Mouse (Mus musculus) induced T-regulatory cell, adult 2 months (primary cell): Measurements from ENCODE around the gene Prkce.

Experiments
- DNase-seq: peaks from one replicate; pipeline ENCODE4 v3.0.0-alpha.2; 2012; ENCODE audit warnings: low read depth

Gene Prkce

DNA sequence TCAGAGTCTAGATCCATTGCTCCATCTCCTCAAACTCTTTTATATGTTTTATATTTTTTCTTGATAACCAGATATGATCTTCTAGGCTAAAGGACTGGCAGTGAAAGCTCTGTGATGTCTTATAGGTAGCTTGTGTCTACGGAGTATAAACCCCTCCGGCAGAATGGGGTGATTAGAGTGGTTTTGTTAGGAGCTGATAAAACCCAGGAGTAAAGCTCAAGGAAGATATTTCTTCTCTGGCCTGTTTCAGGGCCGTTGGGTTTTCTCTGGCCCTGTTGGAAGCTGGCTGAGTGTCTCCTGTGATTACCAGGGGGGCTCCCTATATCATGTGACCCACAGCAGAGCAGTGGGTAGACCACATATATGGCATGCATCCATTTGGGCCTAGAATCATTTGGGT lies 319.9 kb downstream of the Prkce start:
- no peak for DNase-seq

DNA sequence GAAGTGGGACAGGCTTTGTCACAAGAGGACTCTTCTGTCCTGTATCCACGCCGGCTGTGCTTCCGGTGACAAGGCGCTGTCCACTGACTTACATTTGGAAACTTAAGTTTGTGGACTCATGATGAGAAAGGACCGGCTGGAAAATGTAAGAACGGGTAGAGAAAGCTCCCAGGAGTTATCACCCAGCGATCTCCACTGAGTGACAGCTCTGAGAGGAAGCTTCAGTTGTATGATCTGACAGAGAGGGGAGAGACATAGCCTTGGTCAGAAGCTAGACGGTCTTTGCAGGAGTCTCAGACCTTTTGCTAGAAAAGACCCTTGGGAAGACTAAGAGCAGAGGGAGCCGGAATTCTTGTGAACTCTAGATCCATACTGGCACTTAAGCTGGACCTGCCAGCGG lies 322.2 kb downstream of the Prkce start:
- DNase-seq = no peak

DNA sequence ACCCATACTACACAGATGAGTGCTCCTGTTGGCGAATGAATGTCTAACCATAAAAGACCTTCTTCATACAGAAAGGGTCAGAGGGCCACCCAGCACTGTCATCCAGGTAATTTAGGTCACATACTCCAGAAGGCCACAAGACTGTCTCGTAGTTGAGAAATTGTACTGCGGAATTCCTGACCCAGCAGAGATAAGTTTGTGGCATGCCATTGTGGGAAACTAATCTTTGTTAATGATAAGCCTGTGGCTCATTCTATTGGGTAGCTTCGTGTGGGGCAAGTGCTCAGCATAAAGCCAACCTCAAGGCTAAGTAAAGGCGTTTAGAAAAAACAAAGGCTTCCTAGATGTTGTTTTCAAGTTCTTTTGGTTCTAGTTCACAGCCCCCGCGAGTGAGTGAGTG lies 324.8 kb downstream of the Prkce start:
- no peak for DNase-seq

DNA sequence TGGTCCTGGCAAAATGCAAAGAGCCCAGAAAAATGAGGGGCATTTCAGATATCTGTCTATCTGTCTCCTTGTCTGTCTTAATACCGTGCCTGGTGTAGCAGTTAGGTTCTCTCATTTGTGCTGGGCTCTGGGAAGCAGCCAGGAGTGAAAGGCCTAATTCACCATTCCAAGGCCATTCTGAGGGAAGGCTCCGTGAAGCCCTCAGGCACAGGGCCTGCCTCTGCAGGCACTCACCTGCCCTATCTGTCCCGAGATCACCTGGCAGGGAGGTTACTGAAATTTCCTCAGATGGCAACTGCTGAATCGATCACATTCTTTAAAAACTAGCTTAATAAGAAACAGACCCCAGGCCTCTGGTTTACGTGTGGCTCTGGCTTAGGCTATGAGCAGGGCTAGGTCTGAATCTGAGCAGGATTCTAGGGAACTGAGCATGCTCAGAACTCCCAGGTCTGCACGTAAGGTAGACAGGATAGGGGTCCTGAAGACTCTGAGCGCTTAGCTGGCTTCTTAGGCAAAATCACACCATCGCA lies 326.4 kb downstream of the Prkce start:
- DNase-seq = no peak

DNA sequence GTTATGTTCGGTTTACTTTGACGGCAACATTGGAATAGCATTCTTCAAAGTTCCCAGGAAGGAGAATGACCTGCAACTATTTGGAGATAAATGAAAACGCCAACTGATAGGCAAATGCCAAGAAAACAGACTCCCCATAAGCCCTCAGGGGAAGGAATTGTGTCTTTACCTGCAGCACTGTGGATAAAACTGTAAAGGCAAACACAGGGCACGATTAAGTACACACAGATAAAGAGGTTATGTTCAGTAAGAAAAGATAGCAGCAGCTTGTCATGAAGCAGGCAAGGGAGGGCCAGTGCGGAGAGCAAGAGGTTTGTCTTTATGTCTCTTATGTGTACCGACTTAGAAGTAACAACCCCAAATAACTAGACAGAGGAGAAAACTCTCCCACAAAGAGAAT lies 326.9 kb downstream of the Prkce start:
- no peak for DNase-seq

DNA sequence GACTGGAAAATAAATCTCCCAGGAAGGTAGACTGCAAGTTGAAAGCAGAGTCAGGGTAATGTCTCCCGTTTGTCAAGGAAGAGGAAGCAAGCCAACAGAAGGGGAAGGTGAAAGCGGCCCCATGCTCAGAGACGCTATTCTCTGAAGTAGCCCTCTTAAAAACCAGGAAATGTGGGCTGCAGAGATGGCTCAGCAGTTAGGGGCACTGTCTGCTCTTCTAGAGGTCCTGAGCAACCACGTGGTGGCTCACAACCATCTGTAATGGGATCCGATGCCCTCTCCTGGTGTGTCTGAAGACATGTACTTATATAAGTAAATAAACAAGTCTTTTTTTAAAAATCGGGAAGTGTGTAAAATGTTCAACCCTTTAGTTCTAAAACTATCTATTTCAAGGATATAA lies 327.3 kb downstream of the Prkce start:
- no peak for DNase-seq

DNA sequence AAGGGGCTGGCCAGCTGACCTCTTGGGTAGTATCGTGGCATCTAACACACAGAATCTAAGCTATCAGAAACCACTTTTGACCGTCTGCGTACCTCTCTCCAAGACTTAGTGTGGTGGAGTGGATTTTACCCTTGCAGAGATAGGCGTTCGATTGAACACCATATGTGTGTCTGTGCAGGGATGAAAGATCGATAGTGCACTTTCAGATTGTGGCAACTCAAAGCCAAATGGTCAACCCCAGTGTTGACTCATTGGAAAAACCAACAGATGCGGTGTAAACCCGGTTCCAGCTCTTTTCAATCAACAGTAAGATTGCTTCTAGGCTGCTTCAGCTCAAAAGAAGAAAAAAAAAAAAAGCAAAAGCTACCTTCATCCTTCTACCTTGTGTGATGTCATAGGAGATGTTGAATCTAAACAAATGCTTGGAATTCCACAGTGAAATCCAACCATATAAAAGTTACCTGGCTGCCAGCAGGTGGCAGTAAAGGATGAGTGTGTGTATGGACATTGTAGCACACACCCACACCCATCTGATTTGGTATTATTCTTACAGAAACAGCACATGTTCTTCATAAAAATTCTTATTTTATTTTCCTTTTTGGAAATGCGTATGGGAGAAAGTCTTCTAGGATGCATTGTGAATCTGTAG lies 328.7 kb downstream of the Prkce start:
- DNase-seq = peak; percentile 54

DNA sequence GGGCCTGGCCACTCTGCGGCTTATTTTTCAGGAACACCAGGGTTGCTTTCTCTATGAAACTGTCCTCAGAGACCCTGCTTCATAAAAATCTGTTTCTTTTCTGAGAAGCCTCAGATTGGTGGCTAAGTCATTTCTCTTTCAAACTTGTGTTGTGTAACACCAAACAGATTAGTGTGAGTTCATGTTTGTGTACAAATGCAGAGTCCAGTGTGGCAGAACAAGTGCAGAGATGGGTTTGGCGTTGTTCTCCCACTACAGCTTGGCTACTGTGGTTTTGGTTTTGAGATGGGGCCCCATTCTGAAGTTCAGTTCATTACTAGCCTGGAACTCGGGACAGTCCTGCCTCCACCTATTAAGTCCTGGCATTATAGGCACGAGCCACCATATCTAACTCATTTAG lies 329.7 kb downstream of the Prkce start:
- DNase-seq = no peak

DNA sequence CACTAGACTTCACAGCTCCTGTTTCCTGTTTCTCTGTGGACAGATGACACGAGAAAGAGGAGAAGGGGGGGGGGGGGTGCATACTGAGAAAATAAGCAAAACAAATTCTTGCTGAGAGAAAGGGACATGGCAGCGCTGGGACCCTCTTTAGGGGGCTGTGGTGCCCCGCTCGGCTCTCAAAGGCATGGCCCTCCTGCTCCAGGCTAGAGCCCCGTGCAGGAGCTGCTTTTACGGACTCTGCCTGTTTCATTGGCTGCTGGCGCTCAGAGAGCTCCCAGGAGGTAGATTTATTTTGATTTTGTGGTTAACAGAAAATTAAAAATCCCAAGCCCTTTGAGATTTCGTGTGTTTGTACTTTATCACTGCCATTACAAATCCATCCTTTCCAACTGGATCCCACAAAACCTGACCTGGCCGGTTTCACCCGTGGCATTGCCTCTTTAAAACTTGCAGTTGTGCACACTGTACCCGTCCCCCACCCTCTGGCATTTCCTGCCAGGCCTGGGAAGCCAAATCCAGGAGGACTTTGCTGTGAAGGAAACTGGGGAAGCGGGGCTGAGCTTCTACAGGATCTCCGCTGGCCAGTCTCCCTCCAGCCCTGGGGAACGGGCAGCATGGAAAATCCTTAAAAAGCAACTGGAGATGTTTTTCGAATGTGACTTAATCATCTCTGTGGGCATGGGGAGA lies 331.9 kb downstream of the Prkce start:
- DNase-seq = no peak

DNA sequence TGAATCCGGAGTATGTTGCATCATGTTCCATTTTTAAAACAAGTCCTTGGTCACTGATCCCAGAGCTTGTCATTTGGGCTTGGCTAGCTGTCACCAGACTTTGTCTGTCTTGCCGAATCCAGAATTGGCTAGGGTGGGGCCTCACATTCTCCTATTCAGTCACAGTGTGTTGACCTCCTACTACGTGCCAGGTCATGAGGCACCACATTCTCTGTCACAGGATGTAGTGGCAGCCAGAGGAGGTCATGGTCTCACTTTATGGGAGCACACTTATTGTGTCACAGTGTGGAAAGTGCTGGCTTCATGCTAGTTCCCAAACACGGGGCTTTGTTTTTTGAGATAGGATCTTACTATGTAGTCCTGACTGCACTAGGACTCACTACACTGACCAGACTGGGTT lies 333.8 kb downstream of the Prkce start:
- no peak for DNase-seq

DNA sequence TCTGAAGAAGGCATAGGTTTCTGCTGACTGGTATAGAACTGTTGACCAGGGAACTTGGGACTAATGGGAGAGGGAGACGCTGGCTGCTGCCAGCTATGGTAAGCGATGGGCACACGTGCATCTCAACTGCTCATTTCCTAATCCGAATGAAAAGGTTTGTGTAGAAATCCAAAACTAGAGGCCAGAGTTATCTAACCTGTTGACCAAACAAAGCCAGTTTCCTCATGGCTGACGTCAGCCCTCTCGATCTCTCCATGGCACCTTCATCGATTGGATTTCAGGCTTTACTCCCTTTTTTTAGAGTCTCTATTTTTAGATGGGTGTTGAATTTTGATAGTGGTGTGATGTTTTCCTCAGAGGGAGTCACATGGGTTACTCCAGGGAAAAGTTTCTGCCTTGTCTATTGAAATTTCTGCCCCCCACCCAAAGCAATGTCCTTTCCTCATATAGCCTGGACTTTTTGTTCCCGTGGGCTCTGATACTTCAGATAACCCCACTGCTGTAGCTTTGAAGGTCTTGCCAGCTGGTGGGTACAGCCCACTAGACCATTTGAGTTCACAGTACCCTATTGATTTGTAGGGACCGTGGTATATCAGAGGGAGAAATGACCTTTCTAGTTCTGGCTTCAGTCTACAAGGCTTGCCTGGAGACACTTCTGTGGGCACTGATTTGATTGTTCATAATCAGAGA lies 335.8 kb downstream of the Prkce start:
- DNase-seq = no peak

DNA sequence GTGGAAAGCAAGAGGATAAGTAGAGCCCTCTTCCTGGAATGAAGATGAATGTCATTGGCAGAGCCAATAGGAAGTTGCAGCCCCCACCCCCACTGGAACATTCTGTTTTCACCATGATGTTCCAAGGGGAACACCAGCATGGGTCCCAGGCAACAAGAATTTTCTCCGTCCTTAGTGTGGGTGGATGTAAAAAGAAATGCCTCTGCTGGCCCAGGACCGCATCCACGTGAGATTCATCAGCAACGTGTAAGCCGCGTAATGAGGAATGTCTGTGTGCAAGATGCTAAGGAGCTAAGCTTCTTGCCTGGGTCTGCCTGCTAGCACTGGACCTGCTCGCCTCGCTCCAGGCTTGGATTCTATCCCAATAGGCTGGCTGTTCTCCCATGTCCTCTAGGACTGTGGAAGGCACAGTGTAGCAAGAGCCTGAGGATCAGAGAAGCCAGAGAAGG lies 337.6 kb downstream of the Prkce start, which contains the start of gene Gm10309:
TSS of gene Gm10309 (minus strand) at position 50 of the 449 bp plus-strand sequence.
- no peak for DNase-seq

DNA sequence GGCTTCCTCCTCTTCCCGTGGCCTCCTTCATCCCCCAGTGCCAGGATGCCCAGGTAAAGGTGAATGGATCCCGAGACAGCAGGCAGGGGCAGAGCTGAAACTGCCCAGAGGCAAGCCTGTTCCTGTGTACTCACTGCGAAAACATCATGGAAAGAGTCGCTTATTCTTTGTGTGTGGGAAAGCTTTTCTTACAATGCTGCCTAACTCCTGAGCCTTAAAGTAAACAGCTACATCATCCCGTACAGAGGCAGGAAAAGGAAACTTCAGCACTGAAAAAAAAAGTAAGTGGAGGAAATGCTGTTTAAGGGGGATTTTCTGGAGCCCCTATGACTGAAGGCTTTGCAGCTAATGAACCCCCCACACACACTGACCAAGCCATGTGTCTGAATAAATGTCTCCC lies 339.3 kb downstream of the Prkce start:
- no peak for DNase-seq

DNA sequence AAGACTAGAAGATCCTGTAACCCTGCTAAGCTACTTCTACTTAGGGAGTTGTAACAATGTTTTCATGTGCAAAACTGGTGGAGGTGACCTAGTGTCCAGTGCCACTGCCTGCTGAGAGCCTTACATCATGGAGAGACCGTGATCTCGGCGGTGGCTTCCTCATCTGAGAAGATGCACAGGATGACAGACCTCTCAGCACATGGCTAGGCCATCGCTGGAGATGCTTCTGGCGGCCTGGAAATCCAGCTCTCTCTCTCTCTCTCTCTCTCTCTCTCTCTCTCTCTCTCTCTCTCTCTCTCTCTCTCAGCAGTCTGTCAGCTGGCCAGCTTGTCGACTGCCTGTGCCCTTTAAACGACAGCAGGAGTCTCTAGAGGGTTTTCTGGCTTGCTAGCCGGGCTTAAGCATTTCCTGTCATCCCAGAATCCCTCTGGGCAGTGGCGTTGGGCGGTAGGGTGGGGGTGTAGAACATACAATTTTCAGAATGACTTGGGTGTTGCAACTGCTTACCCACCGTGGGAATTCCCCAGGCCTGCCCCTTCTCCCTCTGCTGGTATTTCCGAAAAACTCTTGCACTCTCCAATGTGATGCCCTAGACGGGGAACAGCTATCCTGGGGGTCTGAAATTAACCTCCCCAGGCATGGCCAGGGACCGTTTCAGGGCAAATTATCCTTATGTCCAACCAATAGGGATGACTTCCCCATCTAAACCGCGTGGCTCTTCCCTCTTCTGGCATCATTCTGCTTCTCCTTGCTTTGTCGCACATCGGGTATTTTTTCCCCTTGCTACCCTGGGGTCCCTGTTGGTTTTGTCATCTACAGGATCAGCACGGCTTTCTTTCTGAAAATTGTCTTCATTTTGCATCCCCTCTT lies 340.0 kb downstream of the Prkce start:
- peak; percentile 65 for DNase-seq

DNA sequence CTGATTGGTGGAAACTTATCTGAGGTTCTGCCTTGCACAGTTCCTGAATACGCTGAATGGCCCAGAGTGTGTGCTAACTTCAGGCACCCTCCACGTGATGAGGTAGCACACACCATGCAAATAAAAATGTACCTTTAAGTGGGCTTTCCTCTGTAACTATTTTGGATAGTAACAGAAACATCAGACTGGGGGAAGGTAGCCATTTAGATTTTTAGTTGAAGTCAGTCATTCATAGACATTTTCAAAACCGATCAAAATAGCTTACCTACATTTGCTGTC lies 340.6 kb downstream of the Prkce start:
- DNase-seq = no peak

DNA sequence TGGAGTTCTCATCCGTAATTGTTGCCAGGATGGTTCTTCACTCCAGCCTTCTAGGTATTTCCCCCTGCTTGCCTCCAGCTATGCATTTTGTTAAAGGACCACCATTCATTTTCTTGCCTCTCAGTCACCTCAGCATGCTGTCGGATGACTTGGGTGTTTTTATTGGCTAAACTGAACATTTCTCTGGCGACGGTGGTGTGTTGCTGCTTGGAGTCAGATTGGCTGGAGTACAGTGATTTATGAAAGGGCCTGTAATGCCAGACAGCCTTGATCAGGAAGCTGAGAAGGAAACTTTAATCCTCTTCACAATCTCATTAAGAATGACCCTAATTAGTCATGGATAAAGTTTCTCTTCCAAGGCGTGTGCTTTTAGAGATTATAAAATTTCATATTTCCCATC lies 342.3 kb downstream of the Prkce start:
- no peak for DNase-seq

DNA sequence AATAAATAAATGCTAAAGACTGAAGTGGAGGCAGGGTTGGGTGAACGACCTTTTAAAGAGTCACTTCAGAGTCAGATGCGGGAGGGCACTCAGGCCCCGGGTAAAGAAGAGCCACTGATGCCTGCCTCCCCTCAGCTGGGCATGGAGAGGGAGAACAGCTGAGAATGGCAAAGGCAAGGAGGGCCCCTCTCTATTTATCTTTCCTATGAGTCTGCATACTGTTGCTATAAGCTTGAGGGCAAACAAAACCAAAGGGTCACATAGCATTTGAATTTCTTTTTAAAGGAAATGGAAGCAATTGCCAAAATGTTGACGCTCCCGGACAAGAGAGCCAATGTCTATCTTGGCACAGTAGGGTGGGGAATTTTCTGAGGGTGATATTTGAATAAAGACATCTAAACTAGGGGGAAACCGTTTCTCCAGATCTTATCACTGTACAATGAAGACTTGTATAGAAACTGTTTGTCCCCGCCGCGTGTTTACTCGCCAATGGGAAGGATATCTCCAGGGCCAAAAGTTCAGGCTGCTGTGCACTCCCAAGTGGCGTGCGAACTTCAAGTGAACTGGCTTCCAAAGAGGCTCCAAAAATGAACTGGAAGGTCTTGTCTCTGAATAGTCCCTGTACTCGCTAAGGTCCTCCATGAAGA lies 347.5 kb downstream of the Prkce start:
- no peak for DNase-seq

DNA sequence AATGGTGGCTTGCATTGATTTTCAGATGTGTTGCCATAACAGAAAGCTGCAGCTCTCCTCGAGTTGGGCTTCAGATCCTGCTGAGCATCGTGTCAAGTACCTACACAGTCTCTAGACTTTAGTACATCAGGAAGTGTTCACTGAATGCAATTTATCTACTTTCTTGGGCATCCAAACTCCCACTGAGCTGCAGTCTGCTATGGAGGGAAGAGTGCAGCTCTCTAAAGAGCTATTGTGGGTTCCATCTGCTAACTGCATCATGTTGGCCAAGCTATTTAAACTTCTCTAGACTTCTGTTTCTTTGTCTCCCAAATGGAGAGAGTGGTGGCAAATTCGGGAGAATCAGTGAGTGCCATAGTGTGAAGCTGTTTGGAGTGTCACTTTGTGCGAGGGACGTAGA lies 349.0 kb downstream of the Prkce start:
- DNase-seq = no peak

DNA sequence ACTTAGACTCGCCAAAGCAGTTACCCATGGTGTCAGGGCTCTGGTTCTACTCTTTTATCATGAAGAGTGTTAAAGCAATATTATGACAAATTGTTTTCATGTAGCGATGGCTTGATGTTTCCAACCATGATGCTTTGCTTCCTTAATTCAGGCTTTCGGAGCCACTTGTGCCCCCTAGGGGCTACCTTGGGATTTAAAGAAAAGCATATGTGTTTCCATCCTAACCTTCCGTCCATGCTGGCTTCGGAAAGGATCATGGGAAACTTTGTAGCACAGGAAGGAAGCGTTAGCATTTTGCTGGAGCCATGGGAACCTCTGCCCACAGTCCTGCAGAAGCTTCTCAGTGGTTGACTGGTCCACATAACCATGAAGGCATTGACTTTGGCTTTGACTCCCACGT lies 351.0 kb downstream of the Prkce start:
- no peak for DNase-seq

DNA sequence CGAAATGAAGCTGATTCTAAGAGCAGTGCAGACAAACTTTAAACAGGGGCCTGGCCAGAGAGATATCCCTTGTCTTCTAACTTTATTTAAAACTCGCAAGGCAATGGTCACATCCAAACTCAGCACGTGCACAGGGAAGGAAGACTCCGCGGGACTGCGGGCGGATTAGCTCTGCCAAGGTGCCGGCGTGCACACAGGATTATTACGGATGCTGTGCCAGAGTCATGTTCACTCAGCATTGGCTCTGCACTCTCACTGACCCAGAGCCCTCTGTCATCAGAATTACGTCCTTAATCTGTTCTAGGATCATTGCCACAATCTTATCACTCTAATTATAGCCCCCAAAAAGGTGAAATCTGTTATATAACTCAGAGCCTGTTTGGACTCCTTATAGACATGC lies 353.7 kb downstream of the Prkce start:
- no peak for DNase-seq

DNA sequence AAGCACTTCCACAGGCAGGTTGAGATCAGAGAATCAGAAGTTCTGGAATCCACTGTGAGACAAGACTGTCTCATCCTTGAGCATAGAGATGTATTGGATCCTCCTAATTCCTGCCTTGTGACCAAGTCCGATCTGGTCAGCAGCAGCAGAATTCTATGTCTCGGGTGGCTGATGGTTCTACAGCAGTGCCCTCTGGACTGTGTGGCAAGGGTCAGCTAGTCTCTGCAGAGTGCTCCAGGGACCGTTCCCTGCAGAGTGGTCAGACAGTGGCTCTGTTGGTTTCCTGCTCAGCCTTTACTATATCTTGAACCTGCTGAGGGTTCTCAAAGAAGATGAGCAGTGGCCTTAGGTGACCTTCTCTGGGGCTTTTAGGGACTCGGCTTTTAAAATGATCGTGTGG lies 355.1 kb downstream of the Prkce start:
- no peak for DNase-seq

DNA sequence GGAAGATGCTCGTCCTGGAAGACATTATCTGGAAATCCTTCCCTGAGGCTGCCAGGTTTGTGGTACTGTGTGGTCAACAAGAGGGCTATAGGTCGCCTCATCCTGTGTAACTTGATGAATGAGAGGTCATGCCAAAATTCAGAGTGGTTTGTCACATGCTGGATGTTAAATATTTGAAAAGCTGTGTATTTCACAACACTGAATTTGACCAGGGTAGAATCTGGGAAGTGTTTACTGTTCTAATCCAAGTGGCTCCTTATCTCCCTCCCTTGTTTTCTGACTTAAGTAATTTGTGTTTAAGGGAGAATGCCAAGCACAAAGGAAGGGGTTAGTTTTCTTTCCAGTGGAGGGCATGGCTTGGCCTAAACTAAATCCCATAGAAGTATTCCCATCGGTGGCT lies 355.8 kb downstream of the Prkce start:
- no peak for DNase-seq
